Mouse (Mus musculus) thymus, postnatal 4 days (tissue): ENCODE measurements around the gene Rab11b.

Experiments used
- DNase-seq: peaks from one replicate; pipeline ENCODE4 v3.0.0; 2021

Gene Rab11b

DNA sequence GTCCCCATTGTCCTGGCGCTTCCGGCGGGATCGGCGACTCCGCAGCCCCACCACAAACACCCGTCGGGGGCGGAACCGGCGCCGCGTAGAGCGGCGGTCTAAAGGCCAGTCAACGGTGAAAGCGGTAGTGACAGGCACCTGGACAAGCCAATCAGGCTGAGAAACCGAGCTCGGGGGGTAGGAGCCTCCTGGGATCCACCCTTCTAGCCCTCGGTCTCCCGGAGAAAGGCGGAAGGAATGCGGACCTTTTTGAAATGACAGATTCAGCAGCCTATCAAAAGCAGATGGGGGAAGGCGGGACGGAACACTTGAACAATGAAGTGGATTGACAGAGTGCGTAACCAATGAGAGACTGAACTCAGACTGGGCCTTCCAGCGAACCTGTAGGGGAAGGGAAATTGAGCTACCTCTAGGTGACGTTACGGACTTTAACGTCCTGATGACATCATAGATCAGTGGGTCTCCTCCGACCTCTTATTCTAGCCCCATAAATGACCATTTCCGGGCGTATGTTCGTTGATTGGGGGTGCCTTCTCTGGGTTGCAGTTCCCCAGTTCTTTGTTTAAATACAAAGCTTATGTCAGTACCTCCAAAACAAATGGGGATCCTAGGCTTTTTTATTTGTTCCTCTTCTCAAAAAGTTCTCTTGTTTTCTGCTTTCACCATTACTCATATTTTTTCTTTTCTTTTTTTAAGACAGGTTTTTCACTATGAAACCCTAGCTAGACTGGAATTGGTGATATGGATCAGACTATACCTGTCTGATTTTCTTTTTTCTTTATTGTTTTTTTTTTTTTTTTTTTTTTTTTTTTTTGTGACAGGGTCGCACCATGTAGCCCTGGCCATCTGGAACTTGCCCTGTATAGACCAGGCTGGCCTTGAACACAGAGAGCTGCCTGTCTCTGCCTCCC is at the start of gene Rab11b:
Rab11b (minus strand) TSS at position 276 of the 911 bp plus-strand sequence.
- peak; percentile 98 for DNase-seq

DNA sequence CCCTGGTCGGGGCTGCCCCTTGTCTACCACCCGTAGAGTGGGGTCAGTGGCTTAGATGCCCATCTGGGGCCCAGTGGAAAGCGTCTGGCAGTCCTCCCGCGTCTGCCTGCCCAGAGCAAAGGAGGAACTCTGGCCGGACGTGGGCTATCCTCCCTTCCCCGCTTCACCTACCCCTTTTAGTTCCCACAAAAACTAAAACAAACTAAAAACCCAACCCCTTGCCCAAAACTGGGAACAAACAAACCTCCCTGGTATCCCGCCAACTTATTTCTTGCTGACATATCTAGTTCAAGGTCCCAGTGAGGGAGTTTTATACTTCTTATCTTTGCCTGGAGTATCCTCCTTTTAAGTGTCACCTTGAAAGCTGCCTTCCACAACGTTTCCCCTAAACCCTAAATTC is 47.9 kb upstream of the Rab11b start:
- no peak for DNase-seq

- DNase-seq: no peak
Measured at GRCm38 (mm10) chr17:33807181-33807888, 47.0 kb upstream of the Rab11b start.

DNA sequence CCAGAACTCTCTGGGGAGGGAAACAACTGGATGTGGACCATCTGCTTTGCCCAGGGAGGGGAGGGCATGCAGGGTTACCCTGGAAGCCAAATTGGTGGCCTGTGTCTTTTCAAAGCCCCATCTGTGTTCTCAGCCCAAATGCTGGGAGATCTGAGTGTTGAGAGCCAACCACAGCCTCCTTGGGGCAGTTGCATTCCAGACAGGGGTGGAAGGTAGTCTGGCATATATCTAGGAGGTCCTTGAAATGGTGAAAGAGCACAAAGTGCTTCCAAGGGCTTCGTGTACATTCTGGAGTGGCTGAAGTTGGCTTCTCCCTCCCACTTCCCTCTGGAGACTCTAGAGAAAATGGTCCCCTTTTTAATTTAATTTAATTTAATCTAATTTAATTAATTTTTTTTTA is 44.4 kb upstream of the Rab11b start:
- DNase-seq: no peak

DNA sequence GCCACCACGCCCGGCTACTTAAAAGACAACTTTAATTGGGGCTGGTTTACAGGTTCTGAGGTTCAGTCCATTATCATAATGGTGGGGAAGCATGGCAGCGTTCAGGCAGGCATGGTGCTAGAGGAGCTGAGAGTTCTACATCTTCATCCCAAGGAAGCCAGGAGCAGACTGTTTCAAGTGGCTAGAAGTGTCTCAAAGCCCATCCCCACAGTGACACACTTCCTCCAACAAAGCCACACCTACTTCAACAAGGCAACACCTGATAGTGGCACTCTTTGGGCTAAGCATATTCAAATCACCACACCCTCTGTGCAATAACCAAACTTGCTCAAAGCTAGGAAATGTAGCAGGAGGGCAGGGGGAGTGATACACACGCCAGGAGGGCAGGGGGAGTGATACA is 43.9 kb upstream of the Rab11b start:
- no peak for DNase-seq

DNA sequence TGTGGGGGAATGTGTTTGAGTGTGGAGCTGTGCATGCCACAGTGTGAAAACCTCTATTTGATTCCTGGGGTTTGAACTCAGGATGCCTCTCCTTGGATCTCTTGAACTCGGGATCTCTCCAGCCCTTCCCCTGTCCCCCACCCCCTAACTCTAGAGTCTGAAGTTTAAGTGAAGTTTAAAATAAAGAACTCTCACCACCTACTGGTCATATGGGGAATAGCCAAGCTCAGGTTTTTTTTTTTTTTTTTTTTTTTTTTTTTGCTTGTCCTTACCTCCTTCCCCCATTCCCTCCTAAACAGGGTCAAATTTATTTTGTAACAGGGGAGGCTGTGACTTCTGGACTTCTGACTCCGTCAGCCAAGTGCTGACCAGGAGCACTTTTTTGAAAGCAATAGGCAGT is 41.9 kb upstream of the Rab11b start:
- no peak for DNase-seq

- DNase-seq: no peak
Measured at GRCm38 (mm10) chr17:33799277-33799676, 38.9 kb upstream of the Rab11b start.

GRCm38 (mm10) chr17:33798306-33798705 is 38.0 kb upstream of the Rab11b start:
- DNase-seq: no peak

DNA sequence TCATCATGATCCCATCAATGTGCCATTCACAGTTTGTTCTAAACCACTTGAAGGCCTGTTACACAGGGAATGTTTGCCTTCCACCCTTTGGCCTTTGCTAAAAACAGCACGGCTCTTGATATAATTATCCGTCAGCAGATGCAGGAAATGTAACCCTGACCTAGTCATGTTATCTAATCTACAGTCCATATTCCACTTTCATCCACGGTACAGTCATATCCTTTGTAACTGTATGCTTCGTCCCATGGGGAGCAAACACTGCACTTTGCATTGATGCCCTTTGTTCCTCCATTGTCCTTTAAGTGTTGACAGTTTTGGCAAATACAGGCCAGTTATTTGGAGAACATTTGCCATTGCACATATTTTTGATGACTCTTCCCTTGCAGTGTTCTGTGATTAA is 28.4 kb upstream of the Rab11b start:
- DNase-seq: no peak

DNA sequence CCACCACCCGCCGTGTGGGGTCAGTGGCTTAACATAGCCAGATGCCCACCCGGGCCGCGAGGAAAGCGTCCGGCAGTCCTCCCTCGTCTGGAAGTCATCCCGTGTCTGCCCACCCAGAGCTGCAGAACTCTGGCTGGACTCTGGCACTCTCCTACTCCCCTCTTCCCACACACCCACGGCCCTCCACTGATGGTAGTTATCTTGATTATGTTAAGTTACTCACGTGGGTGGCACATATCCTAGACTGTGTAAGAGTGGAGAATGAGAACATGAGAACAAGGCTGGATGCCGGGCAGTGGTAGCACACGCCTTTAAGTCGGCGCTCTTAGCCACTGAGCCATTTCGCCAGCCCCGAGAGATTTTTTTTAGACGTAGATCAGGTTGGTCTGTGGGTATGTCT is 26.0 kb upstream of the Rab11b start:
- no peak for DNase-seq

DNA sequence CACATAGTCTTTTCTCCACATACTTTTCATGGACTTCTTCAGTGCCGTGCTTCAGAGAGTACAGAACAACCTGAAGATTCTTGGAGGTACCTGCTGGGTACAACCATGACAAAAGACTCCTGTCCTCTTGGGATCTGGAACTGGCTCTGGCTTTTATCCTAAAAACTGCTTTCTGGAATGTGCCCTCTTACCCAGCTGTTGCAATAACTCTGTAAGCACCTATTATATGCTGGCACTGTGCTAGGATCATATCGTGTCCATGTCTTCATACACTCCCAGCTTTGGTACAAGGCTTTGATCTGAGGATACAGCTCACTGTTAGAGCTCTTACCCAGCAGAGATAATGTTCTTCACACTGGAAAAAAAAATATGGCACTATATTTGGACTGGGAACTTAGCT is 24.6 kb upstream of the Rab11b start:
- no peak for DNase-seq

- no peak for DNase-seq
Measured at GRCm38 (mm10) chr17:33783408-33783807, 23.1 kb upstream of the Rab11b start.

DNA sequence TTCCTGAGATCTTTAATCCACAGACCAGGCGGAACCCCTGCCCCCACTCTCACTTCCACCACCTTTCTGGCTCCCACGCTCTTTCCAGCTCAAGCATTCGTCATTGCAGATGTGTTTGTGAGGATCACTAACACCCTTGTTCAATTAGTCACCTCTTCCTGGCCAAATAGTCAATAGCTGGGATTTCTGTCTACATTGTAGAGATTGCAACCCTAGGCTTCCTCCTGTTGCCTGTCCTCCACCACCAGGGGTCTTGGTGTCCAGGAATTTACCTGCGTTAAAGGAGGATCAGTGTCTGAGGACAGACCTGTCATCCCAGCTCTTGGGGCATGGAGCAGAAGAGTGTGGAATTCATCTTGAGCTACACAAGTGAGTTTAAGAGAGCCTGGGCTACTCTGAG is 21.7 kb upstream of the Rab11b start:
- no peak for DNase-seq

DNA sequence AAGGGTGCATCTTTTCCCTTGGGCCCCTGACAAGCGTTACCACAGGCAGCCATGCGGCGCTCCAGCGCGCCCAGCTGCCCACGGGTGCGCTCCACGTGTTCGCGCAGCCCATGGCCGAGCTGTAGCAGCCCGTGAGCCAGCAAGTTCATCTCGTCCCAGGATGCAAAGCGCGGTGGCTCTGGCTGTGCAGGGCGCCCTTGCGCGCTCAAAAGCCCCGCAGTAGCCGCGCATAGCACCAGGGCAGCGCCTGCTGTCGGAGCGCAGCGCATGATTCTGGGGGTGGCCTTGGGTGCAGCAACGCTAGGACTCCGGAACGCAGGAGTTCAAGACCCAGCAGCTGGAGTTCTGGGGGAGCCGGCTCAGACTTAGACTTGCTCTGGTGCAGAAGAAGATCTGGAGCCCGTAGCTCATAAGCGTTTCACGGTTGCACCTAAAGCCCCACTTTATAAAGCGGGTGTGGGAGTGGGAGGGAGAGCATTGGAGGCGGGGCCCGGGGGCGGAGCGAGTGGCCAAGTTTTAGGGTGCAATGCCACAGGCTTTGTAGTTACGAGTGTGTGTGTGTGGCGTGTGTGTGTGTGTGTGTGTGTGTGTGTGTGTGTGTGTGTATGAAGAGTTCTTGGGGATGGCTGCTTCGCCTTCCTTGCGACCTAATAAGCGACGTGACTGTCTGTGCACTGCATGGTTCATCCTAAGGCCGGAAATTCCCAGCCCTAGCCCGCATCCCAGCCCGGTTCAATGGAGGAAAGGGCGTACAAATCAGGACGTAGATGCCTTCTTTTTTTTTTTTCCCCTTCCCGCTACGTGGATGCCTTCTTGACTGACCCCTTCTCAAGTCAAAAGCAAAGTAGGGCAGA is 21.0 kb upstream of the Rab11b start, which contains the start of gene Angptl4:
Angptl4 (minus strand) TSS at position 707 of the 854 bp plus-strand sequence.
- DNase-seq: peak; percentile 85

- no peak for DNase-seq
Measured at GRCm38 (mm10) chr17:33780431-33780830, 20.1 kb upstream of the Rab11b start.

- DNase-seq: no peak
Measured at GRCm38 (mm10) chr17:33779967-33780295, 19.6 kb upstream of the Rab11b start.

DNA sequence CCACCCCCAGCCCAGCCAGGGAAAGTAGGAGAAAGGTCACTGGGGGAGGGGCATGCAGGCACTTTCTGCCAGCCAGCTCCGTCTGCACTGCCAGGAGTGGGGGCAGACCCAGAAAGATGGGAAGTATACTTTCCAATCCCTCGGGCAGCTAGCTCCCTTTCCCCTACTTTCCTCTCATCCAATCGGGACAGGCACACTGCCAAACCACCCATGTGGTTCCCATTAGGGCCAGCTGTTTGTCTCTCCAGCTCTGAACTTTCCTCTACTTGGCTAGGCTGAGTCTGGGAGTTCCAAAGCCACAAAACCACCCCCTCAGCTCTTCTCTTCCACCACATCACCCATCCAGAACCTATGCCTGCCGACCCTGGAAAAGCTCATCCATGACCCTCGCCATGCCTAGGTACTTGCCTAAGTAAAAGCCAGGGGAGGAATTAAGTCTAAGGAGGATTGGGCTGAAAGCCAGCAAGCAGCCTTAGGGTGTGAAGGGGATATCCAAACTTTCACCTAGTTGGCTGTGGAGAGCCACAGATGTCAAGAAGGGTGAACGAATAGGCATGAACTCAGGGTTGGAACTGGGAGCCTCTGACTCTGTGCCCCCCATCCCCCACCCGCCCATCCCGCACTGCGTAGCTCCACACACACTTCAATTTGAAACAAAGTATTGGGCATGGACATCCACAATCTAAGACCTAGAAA is 19.1 kb upstream of the Rab11b start:
- DNase-seq: no peak

- no peak for DNase-seq
Measured at GRCm38 (mm10) chr17:33775287-33775686, 15.0 kb upstream of the Rab11b start.

GRCm38 (mm10) chr17:33774573-33775155 is 14.3 kb upstream of the Rab11b start:
- no peak for DNase-seq

GRCm38 (mm10) chr17:33773871-33774572 is 13.7 kb upstream of the Rab11b start:
- DNase-seq: no peak

GRCm38 (mm10) chr17:33773426-33773825 is 13.1 kb upstream of the Rab11b start:
- no peak for DNase-seq

GRCm38 (mm10) chr17:33771617-33772016 is 11.3 kb upstream of the Rab11b start:
- DNase-seq: no peak
